In the genomic region with DNA sequence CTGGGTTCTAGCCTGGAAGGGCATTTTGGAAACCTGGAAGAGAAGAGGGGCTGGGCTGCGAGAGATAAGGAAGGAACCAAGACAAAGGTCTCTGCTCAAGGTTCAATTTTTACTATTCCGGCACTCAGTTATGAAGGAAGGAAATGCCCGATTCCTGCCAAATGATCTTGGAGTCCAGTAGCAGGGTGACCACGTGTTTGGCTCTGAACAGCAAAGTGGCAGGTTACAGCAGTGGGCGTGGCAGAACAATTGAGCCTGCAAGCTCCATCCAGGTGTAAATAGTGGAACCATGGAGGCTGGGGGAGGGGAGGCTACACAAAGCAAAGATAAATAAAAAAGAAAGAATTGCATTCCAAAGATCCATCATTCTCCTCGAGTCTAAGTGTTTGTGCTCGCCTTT, we compare ENCODE assay signal across 19 mouse cellular contexts. TPM values are rescaled to one million over a fixed set of nuclear protein-coding genes. Genes with fewer than 3 reads are reported as not detected.
"Had no signal": no experiment of that assay in that cellular context is flagged by ENCODE, and none has a peak within 500 bp of the region (broad histone marks: within the 10 kb centered on the region; RNA-seq: fewer than 3 reads in every experiment).

No protein-coding gene starts in this region.

RNA-seq across cellular contexts. Expression of a gene that starts 38.3 kb away (rescaled TPM):
- polyA plus RNA-seq: erythroblast, embryonic 14.5 days had no signal

RNA-seq across cellular contexts. Expression of a gene that starts 43.1 kb away (rescaled TPM):
- polyA plus RNA-seq: embryonic facial prominence, embryonic 13.5 days; embryonic facial prominence, embryonic 14.5 days; erythroblast, embryonic 14.5 days; heart, adult 2 months had no signal

RNA-seq across cellular contexts. Expression of a gene that starts 55.7 kb away (rescaled TPM):
- polyA plus RNA-seq: cortical plate, adult 2 months; embryonic facial prominence, embryonic 10.5 days; embryonic facial prominence, embryonic 11.5 days; embryonic facial prominence, embryonic 12.5 days; embryonic facial prominence, embryonic 13.5 days; embryonic facial prominence, embryonic 14.5 days; embryonic facial prominence, embryonic 15.5 days; erythroblast, embryonic 14.5 days; forebrain, embryonic 10.5 days; forebrain, embryonic 11.5 days; forebrain, embryonic 12.5 days; forebrain, embryonic 13.5 days; forebrain, embryonic 14.5 days; forebrain, embryonic 15.5 days; forebrain, embryonic 16.5 days; forebrain, postnatal 0 days; frontal cortex, adult 2 months; gonadal fat pad, adult 2 months; heart, adult 2 months had no signal
